Mouse (Mus musculus): ENCODE results near the gene Ezr. TPM values are rescaled to one million over a fixed set of nuclear protein-coding genes. Genes with fewer than 3 reads are reported as not detected.
"Not testable (repeated sequence)": the region's sequence is repeated elsewhere in the genome, so short reads cannot be mapped to it uniquely, and the experiment has no call there.

The Ezr gene
- total RNA-seq, 4 experiments from 2014 or later, result 37.3 to 59.3 (median 44.4) TPM

DNA sequence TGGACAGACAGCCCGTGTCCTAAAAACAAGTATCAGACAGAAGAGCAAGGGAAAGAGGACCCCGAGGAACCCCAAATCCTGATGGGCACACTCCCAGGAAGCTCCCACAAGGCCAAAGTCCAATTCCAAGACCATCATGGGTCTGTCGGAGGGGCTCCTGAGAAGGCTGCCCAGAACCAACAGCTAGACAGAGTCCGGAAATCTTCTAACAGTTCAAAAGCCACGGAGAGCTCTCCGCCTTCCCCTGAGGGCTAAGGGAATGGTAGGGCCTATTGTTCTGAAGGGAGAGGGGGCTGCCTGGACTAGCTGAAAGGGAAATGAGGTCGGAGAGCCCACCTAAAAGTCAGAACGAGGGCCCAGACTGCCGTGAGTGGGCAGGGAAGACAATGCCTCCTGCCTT lies 38.2 kb downstream of the Ezr start:
- DNase-seq (ENCODE audit: low spot score in 2 of 2), result no peak

DNA sequence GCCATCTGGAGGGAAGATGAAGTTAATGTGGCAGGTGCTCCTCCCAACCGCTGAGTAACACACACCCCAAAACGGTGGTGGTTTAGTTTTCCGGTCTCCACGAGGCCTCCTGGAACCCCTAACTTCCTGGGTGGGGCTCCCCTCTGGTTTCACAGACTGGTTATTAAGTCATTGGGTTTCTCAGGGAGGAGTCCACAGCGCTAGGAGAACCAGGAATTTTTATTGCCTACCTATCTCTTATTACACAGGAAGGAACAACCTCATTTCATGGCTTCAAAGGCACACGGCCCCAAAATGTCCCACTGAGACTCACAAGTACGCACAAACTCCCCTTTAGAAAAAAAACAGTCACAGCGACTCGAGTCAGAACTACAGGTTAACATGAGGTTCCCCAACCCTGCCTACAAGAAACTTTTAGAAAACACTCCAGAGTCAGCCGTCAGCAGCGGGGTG lies 38.8 kb downstream of the Ezr start:
- no peak for DNase-seq (ENCODE audit: low spot score in 2 of 2)

DNA sequence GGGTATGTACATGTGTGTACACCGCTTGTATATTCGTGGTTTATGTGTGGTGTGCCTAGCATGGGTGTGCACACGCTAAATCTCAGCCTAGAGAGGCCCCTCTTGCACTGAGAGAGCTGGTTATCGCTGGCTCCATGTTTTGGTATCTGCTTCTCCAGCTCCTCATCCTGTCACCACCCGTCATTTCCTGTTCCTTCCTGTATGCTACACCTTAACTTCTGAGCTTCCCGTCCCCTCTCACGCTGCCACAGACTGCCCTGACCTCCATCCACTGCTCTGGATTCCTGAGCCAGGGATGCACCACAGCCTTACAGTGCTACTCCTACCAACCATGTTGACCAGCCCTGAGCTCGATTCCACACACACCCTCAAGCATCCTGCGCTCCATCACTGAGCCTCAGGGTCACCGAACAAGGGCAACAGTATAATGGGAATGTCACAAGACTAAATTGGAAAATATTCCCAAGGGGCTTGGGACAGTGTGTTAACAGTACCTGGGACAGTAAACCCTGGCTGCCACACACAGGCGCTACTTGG lies 39.5 kb downstream of the Ezr start:
- no peak for DNase-seq (ENCODE audit: low spot score in 2 of 2)

DNA sequence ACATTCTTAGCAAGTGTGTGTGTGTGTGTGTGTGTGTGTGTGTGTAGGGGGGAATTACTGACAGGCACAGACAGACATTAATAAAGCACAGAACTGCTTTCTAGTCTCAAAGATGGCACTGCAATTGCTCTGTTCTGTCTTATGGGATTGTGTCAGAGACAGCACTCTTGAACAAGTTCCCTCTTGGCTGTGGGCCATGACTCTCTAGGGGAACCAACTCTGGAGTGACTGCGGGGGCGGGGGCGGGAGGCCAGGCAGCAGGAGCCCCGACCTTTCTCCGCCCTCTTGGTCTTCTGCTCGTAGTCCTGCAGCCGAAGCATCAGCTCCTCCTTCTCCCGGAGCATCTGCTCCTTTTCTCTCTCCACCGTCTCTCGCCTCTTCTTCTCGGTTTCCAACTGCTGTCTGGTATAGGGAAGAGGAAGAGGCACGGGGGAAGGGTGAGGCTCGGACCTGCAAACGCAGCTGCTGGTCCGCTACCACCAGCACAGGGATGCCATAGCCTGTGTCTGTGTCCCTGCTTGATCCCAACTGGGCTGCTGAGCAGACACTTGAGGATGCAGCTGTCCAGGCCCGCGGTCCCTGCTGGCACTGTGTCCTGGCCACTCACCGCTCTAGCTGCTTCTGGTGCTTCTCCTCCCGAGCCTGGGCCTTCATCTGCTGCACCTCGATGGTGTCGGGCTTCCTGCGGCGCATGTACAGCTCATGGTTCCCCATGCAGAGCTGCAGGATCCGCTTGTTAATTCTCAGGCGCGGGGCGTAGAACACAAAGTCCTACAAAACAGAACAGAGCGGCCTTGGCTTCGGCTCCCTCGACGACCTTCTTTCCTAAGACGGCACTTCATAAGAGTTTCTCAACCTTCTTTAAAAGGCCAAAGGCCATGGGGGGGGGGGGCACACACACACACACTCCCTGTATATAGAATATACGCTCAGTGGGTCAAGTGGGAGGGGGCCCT lies 40.2 kb downstream of the Ezr start:
- no peak for DNase-seq (ENCODE audit: low spot score in 2 of 2)

DNA sequence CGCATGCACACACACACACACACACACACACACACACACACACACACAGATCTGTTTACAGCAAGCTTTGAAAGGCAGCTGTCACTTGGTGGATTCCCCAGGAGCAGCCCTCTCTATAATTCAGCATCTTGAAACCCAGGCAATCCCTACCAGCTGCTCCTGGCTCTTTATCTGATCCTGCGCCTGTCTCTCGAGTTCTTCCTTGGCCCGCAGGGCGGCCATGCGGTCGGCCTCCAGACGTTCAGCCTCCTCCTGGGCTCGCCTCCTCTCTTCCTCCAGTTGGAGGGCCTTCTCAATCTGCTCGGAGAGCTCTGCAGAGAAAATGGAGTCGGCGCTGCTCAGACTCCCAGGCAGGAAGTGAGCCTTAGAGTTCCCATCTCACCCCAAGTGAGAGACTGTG lies 41.3 kb downstream of the Ezr start:
- DNase-seq (ENCODE audit: low spot score in 2 of 2), result peak; percentile 30 to 32

DNA sequence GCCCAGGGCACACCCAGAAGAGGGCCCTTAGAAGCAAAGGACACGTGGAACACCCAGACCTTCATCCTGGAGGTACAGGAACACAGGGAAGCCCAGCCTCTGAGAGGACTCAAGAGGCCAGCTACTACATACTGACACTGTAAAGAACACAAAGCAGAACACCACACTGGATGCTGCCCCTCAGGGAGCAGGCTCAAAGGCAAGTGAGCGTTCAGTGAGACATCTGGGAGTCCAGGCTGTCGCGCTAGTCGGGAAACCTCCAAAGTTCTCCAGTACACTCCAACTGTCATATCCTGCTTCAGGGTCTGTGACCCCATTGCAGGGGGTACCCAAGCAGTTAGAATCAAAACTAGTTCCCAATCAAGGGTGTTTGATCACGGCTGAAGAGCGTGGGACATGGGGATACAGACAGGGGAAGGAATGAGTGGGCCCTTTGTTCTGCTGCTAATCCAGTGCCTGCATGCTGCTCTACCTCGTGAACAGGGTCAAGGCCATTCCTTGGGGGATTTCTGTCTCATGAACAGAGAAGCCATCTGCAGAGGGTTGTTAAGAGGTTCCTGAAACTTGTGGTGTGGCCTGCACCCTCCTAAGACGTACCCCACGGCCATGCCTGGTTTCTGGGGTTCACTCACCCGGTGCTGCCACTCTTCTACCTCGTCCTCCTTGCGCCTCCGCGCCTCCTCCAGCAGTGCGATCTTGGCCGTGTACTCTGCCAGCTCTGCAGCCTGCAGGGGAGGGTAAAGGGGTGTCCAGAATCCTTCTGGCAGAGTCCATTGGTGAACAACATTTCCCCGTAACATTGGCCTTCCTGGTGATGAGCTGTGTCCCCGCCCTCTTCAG lies 42.0 kb downstream of the Ezr start:
- DNase-seq (ENCODE audit: low spot score in 2 of 2), result no peak

DNA sequence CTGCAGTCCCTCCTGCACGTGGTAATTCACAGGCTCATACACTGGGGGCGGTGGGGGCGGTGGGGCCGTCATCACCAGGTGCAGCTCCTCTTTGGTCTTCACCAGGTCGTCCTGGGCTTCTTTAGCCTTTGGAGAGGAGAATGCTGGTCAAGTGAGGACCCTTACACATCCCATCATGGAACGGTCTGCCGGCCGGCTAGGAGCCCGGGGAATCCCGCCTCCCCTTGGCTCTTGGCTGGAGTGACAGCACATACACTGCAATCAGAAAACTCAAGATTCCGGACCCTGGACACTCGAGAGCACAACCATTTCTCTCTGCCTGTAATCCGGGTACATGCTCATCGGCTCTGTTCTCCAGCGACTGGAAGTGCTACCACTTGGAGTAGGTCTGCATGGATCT lies 42.8 kb downstream of the Ezr start:
- DNase-seq (ENCODE audit: low spot score in 2 of 2), result no peak

DNA sequence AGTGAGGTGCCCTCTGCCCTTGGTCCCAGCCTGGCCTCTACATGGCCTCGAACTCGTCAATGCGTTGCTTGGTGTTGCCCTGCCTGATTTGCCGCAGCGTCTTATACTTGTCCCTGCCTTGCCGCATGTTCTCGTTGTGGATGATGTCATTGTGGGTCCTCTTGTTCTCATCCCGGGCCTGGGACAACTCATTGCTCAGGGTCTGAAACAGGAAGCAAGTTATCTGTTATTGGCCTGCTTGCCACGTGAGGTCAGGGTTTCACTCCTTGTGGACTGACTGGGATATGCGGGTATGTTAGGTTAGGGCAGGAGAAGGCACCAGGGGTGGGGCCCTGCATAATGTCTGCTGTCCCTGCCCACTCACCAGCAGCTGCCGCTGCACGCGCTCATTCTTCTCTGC lies 43.3 kb downstream of the Ezr start:
- DNase-seq (ENCODE audit: low spot score in 2 of 2), result no peak

DNA sequence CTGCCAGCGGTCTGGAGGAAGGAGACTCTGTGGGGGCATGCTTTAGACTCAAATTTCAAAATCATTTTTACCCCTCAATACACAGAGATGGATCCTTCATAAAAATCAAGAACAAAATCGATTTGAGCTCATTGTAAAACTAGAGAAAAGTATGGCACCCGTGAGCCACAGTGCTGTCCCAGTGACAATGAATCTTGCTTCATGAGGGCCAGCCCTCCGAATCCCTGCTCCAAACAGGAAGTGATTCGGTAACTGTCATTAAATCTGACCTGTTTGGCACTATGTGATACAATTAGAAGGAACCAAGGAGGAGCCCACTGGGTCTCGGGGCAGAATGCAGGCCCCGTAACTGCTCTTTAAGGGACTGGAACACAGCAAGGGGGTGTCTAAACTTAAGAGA lies 43.7 kb downstream of the Ezr start:
- no peak for DNase-seq (ENCODE audit: low spot score in 2 of 2)

DNA sequence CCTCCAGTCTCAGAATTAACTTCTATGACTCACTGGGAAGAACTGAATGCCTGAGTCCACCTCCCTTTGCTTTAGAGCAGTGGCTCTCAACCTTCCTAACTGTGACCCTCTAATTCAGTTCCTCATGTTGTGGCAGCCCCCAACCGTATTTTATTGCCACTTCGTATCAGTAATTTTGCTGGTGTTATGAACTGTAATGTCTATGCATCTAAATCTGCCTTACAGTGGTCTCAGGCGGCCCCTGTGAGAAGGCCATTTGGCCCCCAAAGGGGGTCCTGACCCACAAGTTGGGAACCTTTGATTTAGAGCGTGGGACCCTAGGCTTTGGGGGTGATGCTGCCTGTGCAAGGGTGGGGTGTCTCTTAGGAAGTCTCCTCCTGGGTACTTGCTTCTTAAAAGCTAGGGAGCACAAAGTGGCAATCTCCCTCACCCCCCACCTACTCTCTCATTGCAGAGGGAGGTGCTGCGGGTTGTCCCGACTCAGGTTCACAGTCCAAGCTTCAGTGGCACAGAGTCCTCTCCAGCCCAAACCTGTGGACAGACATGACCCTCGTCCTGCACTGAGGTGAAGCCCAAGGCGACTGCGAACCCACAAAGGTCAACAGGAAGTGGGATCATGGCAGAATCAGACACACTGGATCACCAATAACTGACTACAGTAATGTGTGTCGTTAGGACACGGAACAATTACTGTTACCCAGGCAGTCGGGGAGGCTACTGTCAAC lies 45.1 kb downstream of the Ezr start:
- DNase-seq (ENCODE audit: low spot score in 2 of 2), result no peak

DNA sequence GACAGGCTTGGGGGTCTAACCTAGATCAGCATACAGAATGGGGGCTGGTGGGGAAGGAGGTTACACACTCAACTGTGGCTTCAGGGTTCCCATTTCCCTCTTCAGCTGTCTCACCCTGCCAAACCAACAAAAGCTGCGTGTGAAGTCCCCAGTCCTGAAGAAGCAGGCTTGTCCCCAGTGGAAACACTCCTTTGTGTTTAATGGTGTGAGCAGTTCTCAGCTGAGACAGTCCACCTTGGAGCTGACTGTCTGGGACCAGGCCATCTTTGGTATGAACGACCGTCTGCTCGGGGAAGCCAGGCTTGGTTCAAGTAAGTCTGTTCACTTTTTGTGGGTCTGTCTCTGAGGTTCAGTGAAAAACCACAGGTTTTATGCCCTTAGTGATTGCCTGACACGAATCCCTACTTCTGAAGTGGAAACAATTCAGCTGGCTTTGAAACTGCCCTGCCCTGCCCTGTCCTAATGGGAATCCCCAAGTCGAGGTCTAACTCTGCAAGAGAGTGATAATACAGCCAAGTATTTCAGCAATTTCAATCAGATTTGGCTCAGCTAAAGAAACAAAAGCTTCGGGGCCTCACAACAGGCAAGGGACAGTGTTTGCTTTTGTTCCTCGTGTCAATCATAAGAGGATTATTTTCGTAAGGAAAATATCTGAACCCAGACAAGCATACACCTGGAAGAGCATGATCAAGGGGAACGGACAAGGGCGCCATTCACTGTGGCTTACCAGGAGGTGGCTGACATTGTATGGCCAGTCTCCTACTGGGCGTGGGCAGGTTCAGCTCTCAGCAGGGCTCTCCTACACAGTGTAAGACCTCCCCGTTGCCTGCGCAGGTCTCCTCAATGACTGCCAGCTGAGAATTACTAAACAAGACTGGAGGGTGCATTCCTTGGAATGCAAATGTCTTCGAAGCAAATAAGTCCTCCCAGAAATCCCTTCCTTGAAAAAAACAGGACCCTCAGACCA lies 46.0 kb downstream of the Ezr start:
- no peak for DNase-seq (ENCODE audit: low spot score in 2 of 2)

DNA sequence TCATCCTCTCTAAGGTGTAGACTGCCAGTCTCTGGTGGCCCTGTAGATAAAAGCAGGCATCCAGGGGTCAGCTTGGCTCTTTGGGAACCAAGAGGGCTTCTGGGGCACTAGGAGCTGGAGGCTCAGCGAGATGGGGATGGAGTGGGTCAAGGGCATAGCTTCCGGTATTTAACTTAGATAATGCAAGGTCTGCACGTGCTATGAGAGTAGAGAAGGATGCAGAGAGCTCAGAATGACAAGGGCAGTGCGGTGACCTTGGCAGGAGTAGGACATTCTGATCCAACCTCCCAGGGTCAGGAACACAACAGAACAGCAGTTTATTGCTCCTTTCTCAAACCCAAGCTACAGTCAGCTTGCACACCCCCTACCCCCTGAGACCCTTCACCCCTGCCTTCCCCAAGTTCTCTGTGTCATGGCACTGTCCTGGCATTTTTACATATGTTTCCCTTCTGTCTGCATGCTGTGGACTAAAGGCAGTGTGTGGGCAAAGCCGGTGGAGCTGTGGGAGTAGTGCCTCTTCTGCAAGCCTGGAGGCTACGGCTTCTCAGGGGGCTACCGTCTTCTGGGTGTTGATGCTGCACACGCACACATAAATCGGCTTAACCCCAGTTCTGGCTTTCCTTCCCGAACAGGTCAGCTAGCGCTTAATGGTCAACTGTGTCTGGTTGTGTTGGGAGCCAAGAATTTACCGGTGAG lies 47.7 kb downstream of the Ezr start:
- no peak for DNase-seq (ENCODE audit: low spot score in 2 of 2)

DNA sequence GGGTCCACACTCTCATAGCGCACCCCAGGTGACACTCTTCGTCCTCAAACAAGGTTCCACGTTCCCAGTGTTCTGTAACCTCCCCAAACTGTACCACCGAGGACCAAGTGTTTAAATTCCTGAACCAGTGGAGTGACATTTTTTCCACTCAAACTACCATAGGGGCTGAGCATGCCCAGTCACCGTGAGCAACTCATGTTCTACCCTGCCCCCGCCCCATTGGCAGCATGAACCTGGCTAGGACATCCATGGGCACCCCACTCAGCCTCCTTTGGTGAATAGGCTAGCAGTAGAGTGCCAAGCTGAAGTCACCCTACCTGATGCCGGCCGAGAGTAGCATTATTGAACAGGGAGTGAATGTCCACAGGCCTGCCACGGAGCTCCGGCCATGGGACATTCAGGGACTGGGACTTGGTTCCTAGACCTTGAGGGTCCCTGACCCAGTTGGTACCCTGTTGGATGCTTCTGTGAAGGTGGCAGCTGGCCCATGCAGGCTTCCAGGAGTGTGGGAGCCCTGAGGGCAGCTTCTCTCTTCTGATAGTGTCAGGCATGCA lies 49.2 kb downstream of the Ezr start:
- DNase-seq (ENCODE audit: low spot score in 2 of 2), result no peak

DNA sequence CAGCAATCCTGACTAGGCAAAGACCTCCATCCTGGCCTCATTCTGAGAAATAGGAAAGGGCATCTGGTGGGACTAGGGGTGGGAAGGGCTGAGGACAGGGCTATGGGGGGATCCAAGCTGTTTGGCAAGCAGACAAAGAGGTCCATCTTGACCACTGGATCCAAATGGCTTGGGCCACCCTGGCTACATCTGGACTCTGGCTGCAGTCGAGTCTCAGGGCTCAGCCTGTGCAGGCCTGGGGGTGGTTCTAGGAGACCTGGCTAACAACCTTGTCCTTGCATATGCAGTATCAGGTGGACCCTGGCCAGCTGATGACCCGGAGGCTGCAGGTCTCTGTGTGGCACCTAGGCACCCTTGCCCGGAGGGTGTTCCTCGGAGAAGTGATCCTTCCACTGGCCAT lies 49.9 kb downstream of the Ezr start:
- no peak for DNase-seq (ENCODE audit: low spot score in 2 of 2)

DNA sequence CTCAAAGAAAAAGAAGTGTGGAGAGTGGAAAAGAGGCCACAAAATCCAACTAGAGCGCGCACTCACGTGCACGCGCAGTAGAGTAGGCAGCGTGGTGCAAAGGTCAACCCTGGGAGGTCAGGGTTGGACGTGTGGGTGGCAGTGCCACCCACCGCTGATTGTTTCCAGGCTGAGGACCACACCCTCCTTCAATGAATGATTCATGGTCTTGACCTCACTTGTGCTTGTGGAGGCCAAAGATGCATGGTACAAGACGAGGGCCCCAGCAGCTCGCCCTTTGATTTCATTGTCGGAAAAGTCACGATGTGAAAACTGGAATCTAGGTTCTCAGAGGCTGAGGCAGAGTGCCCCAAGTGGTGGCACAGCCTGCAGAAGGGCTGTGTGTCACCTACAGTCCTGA lies 51.0 kb downstream of the Ezr start:
- no peak for DNase-seq (ENCODE audit: low spot score in 2 of 2)

DNA sequence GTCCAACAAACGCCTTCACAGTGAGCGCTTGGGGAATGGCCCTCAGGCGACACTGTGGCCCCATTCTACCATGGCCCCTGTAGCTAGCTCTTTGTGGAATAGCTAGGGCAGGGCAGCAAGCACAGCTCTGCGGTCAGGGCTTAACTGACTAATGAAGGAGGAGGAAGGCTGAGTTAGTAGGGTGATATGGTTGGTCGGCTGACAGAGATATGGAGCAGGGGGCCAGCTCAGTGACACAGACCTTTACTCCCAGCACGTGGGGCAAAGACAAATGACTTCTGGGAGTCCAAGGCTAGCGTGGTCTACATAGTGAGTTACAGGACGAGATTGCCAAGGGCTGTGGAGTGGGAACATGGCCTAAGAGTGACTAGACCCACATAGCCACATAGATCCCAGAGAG lies 51.5 kb downstream of the Ezr start:
- no peak for DNase-seq (ENCODE audit: low spot score in 2 of 2)

DNA sequence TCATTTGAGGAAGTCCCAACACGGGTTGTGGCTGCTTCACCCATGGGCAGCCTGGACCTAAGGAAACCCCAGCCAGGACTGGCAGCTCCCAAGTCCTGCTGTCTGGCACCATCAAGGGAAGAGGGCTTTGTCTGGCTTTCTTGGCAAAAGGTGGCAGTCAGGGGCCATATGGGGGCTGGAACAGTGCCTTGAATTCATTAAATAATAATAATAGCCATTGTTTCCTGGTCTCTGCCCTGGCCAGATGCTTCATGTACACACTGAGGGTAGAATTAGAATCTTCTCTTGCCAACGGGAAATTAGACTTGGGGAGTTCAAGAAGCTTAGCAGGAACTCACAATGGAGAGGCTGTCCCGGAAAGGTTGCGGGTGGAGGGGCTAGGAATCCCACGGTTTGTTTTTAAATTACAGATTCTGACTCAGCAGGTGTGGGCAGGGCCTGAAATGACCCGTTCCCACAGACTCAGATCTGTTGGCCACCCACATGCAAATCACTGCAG lies 53.3 kb downstream of the Ezr start:
- no peak for DNase-seq (ENCODE audit: low spot score in 2 of 2)

DNA sequence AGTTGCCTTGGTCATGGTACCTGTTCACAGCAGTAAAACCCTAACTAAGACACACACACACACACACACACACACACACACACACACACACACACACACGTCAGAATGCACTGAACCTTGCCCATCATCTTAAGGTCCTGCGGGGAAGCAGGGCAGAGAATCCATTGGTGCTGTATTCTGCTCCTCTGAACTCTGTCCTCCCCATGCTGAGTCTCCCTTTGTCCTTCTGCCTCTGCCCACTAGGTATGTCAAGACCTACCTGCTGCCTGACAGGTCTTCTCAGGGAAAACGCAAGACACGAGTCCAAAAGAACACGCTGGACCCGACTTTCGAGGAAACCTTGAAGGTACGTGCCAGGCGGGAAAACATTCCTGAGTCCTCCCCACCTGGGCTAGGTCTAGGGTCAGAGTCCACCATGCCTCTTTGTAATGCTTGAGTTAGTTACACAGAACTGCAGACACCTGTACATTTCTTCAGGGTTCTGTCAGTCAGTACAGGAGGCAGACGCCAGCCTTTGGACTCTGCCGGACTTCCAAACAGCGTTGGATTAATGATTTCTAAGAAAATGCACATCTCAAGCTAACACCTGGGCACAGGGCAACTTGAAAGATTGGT lies 54.5 kb downstream of the Ezr start:
- no peak for DNase-seq (ENCODE audit: low spot score in 2 of 2)

DNA sequence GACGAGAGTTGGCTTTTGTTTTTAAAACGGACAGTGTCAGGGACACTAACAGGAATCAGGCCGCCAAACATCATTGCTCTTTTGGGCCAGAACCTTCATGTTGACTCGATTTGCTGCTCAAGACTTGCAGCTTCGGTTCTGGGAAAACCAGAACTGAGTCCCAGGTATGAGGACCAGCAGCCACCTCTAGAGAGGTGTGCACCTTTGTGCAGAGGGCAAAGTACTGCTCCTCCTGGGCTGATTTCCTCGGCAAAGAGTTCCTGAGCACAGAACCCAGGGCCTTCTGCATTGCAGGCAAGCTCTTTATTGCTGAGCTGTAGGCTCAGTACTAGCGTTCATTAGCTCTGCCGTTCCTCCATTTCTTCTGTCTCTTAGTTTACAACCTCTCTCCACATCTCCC lies 68.6 kb downstream of the Ezr start:
- not testable (repeated sequence) for DNase-seq (ENCODE audit: low spot score in 2 of 2)
